ENCODE assay signal across 9 mouse cellular contexts in the genomic region with DNA sequence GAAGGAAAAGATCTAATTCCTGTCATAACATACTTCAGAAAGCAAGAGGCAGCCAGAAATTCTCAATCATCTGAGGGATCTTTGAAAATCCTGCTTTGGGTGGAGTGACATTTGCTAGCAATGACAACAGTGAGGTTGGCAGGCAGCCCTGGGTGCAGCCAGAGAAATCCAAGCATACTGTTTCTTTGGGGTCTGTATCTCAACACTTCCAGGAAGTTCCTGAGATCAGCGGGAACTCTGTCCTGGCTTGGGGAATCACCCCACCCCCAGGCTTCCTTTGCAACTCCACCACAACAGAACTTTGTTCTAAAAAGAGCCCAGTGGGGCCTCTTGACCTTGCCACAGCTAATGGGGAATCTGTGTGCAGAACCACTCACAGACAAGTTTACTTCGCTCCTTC.
A peak's percentile ranks its signal among the peaks of the same experiment; 100 is the strongest.
DNase-seq lines count a peak whose midpoint lies in the region; ATAC-seq and TF ChIP-seq lines count a peak whose summit lies in the region.
"Had no signal": no experiment of that assay in that cellular context is flagged by ENCODE, and none has a peak within 500 bp of the region (broad histone marks: within the 10 kb centered on the region; RNA-seq: fewer than 3 reads in every experiment).

No protein-coding gene starts in this region.

- no peak overlapping the region for H3K4me2 ChIP-seq in midbrain, embryonic 14.5 days (ENCODE audit: low read length)
- H3K4me2 ChIP-seq in heart, embryonic 12.5 days = no peak overlapping the region
- H3K4me2 ChIP-seq in lung, embryonic 14.5 days = no peak overlapping the region

- H3K27me3 ChIP-seq in midbrain, embryonic 14.5 days (ENCODE audit: control insufficient read depth, insufficient read depth, low read length) = no peaks in the 10 kb centered on the region
- no peaks in the 10 kb centered on the region for H3K27me3 ChIP-seq in midbrain, embryonic 10.5 days (ENCODE audit: low read depth, poor library complexity, severe bottlenecking)
- no peaks in the 10 kb centered on the region for H3K27me3 ChIP-seq in heart, embryonic 12.5 days (replicated peaks)
- H3K27me3 ChIP-seq in lung, embryonic 14.5 days (ENCODE audit: insufficient read depth, low read length) = no peaks in the 10 kb centered on the region

- no peak overlapping the region for H3K27ac ChIP-seq in midbrain, embryonic 14.5 days (replicated peaks; ENCODE audit: low read depth, low read length)
- no peak overlapping the region for H3K27ac ChIP-seq in midbrain, embryonic 10.5 days (replicated peaks)
- H3K27ac ChIP-seq in heart, embryonic 12.5 days (ENCODE audit: poor library complexity, severe bottlenecking) = peak overlapping the region; percentile 38
- H3K27ac ChIP-seq in lung, embryonic 14.5 days (ENCODE audit: low read depth) = peak overlapping the region; percentile 60; the same call in 1 of the 2 replicates

- no peaks in the 10 kb centered on the region for H3K4me1 ChIP-seq in midbrain, embryonic 14.5 days (ENCODE audit: control insufficient read depth, insufficient read depth, low read length)
- H3K4me1 ChIP-seq in midbrain, embryonic 10.5 days = peaks cover 13% of the 10 kb centered on the region
- H3K4me1 ChIP-seq in heart, embryonic 12.5 days (replicated peaks) = peaks cover 19% of the 10 kb centered on the region
- H3K4me1 ChIP-seq in lung, embryonic 14.5 days (ENCODE audit: insufficient read depth) = peaks cover 8% of the 10 kb centered on the region; the same call in 1 of the 2 replicates

- ATAC-seq in midbrain, embryonic 14.5 days (ENCODE audit: low FRiP score, low TSS enrichment) = no peak
- ATAC-seq in heart, embryonic 12.5 days (ENCODE audit: insufficient number of reproducible peaks, low FRiP score) = no peak; the same call in 1 of the 2 replicates
- ATAC-seq in lung, embryonic 14.5 days (ENCODE audit: insufficient read depth) = peak; percentile 76; the same call in 1 of the 2 replicates
- no peak for ATAC-seq in megakaryocyte, adult 5-6 weeks (ENCODE audit: poor library complexity, severe bottlenecking)

- DNase-seq in midbrain, embryonic 14.5 days = peak; percentile 3
- no peak for DNase-seq in midbrain, embryonic 10.5 days (ENCODE audit: low spot score)
- DNase-seq in embryo, embryonic 10.5 days (ENCODE audit: low spot score) = peak; percentile 20
- peak; percentile 72 for DNase-seq in lung, embryonic 14.5 days
- no peak for DNase-seq in ovary, postnatal 10 days (ENCODE audit: low spot score)
- no peak for DNase-seq in spleen, adult 12 weeks (ENCODE audit: low spot score)

- WGBS in midbrain, embryonic 14.5 days = 70% methylated on average over 2 of the region's 2 CpGs
- 46% methylated on average over 2 of the region's 2 CpGs for WGBS in midbrain, embryonic 10.5 days
- WGBS in heart, embryonic 12.5 days = 24% methylated on average over 2 of the region's 2 CpGs
- 34% methylated on average over 2 of the region's 2 CpGs for WGBS in lung, embryonic 14.5 days

- TF ChIP-seq CTCF in lung, embryonic 14.5 days (IDR thresholded peaks at IDR 0.05; ENCODE audit: low read depth) = no peak

- no peaks in the 10 kb centered on the region for H3K9me3 ChIP-seq in midbrain, embryonic 14.5 days (ENCODE audit: control insufficient read depth, low read length)
- no peaks in the 10 kb centered on the region for H3K9me3 ChIP-seq in midbrain, embryonic 10.5 days (replicated peaks)
- no peaks in the 10 kb centered on the region for H3K9me3 ChIP-seq in heart, embryonic 12.5 days (replicated peaks)
- no peaks in the 10 kb centered on the region for H3K9me3 ChIP-seq in lung, embryonic 14.5 days (ENCODE audit: low read depth, low read length)

- H3K4me3 ChIP-seq in midbrain, embryonic 14.5 days (replicated peaks; ENCODE audit: low read depth, low read length) = no peak overlapping the region
- H3K4me3 ChIP-seq in midbrain, embryonic 10.5 days = no peak overlapping the region
- H3K4me3 ChIP-seq in heart, embryonic 12.5 days = no peak overlapping the region
- H3K4me3 ChIP-seq in lung, embryonic 14.5 days (ENCODE audit: low read depth, low read length) = no peak overlapping the region
- H3K4me3 ChIP-seq: myocyte had no signal

- no peak overlapping the region for H3K9ac ChIP-seq in midbrain, embryonic 14.5 days (replicated peaks; ENCODE audit: low read length)
- no peak overlapping the region for H3K9ac ChIP-seq in heart, embryonic 12.5 days
- no peak overlapping the region for H3K9ac ChIP-seq in lung, embryonic 14.5 days

- H3K36me3 ChIP-seq in midbrain, embryonic 14.5 days (ENCODE audit: control insufficient read depth, insufficient read depth, low read length) = no peaks in the 10 kb centered on the region
- H3K36me3 ChIP-seq in midbrain, embryonic 10.5 days = no peaks in the 10 kb centered on the region
- H3K36me3 ChIP-seq in heart, embryonic 12.5 days = no peaks in the 10 kb centered on the region
- H3K36me3 ChIP-seq in lung, embryonic 14.5 days (ENCODE audit: insufficient read depth) = no peaks in the 10 kb centered on the region

Comparison
In these comparisons a context has a peak if more than half of its experiments do, and no peak if none do; other contexts are left out.
1. DNase-seq: peak in midbrain, embryonic 14.5 days (single experiment), embryo, embryonic 10.5 days (single experiment) and lung, embryonic 14.5 days (single experiment); none in midbrain, embryonic 10.5 days (single experiment), ovary, postnatal 10 days (single experiment) and spleen, adult 12 weeks (single experiment).
2. H3K27ac ChIP-seq: peak in heart, embryonic 12.5 days (single experiment) and lung, embryonic 14.5 days (single experiment); none in midbrain, embryonic 14.5 days (single experiment) and midbrain, embryonic 10.5 days (single experiment).